Mouse (Mus musculus) left cerebral cortex, postnatal 25 days (tissue): Measurements from ENCODE around the gene Thrap3. TPM values are rescaled to one million over a fixed set of nuclear protein-coding genes. Genes with fewer than 3 reads are reported as not detected.
A peak's percentile ranks its signal among the peaks of the same experiment; 100 is the strongest.

Source experiments
- DNase-seq, 2 experiments: peaks; one replicate each; pipeline ENCODE4 v3.0.0; 2022; ENCODE audit warnings: low spot score in 2 of 2, mixed read lengths in 1 of 2
- intact Hi-C: fragments of 180-260 bp; cut with DNase I; formaldehyde crosslinking; loops from one replicate; pipeline ENCODE4 v1.15.1; 2025
- total RNA-seq, 2 experiments: library from RNA; stranded (reverse); gene quantifications; 2 replicates each; pipeline ENCODE4 v1.2.3; 2021

Thrap3 gene
- total RNA-seq, 2 experiments from 2014 or later = 133 to 147 TPM

- intact Hi-C loops = no loop called here
- no peak for DNase-seq
Observed at GRCm38 (mm10) chr4:126150949-126151320, 51.6 kb downstream of the Thrap3 start.

GRCm38 (mm10) chr4:126150297-126150948 is 52.1 kb downstream of the Thrap3 start:
- intact Hi-C loops = no loop called here
- DNase-seq = no peak

GRCm38 (mm10) chr4:126149798-126150197 is 52.8 kb downstream of the Thrap3 start:
- intact Hi-C loops = no loop called here
- no peak for DNase-seq

GRCm38 (mm10) chr4:126149041-126149676 is 53.4 kb downstream of the Thrap3 start:
- DNase-seq = no peak
- intact Hi-C loops = no loop called here

- no peak for DNase-seq
- intact Hi-C loops = no loop called here
Observed at GRCm38 (mm10) chr4:126148161-126148961, 54.2 kb downstream of the Thrap3 start.

- intact Hi-C loops = no loop called here
- no peak for DNase-seq
Observed at GRCm38 (mm10) chr4:126147533-126148160, 54.9 kb downstream of the Thrap3 start, which contains the start of gene Eva1b. Eva1b (plus strand) TSS chr4:126147744.

- no peak for DNase-seq
- intact Hi-C loops = no loop called here
Observed at GRCm38 (mm10) chr4:126146974-126147532, 55.5 kb downstream of the Thrap3 start.

- intact Hi-C loops = no loop called here
- no peak for DNase-seq
Observed at GRCm38 (mm10) chr4:126145396-126145795, 57.2 kb downstream of the Thrap3 start.

GRCm38 (mm10) chr4:126141021-126141420 is 61.5 kb downstream of the Thrap3 start:
- no peak for DNase-seq
- intact Hi-C loops = no loop called here

- intact Hi-C loops = no loop called here
- DNase-seq = no peak
Observed at GRCm38 (mm10) chr4:126137773-126138172, 64.8 kb downstream of the Thrap3 start.

GRCm38 (mm10) chr4:126134639-126135038 is 67.9 kb downstream of the Thrap3 start:
- intact Hi-C loops = no loop called here
- no peak for DNase-seq

GRCm38 (mm10) chr4:126134236-126134635 is 68.3 kb downstream of the Thrap3 start:
- intact Hi-C loops = no loop called here
- no peak for DNase-seq

GRCm38 (mm10) chr4:126132636-126133264 is 69.8 kb downstream of the Thrap3 start:
- intact Hi-C loops = no loop called here
- no peak for DNase-seq

GRCm38 (mm10) chr4:126131290-126132121 is 71.1 kb downstream of the Thrap3 start:
- peak; percentile 67 to 72 for DNase-seq
- intact Hi-C loops = no loop called here

GRCm38 (mm10) chr4:126130502-126130901 is 72.1 kb downstream of the Thrap3 start:
- DNase-seq = no peak

GRCm38 (mm10) chr4:126123309-126124040 is 79.1 kb downstream of the Thrap3 start:
- intact Hi-C loops = no loop called here
- DNase-seq = peak; percentile 52 to 78

More at GRCm38 (mm10) chr4:126130502-126130901, 72.1 kb downstream of the Thrap3 start:
- intact Hi-C loops = no loop called here

GRCm38 (mm10) chr4:126120506-126120905 is 82.1 kb downstream of the Thrap3 start:
- intact Hi-C loops = no loop called here
- no peak for DNase-seq

- intact Hi-C loops = no loop called here
- no peak for DNase-seq
Observed at GRCm38 (mm10) chr4:126120052-126120451, 82.5 kb downstream of the Thrap3 start.
